Mouse (Mus musculus) liver, embryonic 14.5 days (tissue): ENCODE measurements around the gene Net1.
"Not testable (repeated sequence)": the region's sequence is repeated elsewhere in the genome, so short reads cannot be mapped to it uniquely, and the experiment has no call there.

Source experiments
- CTCF ChIP-seq: IDR thresholded peaks from 2 replicates; pipeline ENCODE4 v1.5.1; 2016; ENCODE audit warnings: antibody characterized with exemption, low read depth, control low read depth
- EP300 ChIP-seq: IDR thresholded peaks from 2 replicates; pipeline ENCODE4 v1.6.1; 2016; ENCODE audit warnings: antibody characterized with exemption, low read depth

DNA sequence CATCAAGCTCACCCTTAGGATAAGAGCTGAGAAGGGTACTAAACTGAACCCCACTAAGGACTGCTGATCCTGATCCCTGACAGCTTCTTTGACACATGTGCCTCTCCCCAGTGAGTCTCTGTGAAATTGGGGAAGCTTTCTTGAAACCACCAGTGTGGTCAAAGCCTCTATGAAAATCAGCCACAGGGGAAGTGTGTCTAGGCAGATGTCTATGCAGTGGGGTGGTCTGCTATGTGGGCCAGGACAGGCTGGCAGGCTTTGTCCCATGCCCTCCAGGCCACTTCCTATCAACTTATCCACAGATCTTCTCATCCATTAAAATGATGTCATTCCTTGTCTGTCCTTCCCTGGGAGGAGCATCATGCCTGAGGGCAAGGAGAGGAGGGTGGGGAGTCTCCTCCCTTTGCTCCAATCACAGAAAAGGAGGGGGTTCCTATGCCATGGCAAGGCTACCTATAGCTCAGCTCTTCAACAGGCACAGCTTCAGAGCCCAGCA, 80.7 kb downstream of the Net1 start, which contains the start of gene Calm4:
- TF ChIP-seq CTCF, EP300: not testable (repeated sequence)
